Mouse (Mus musculus): ENCODE measurements at regions not wholly inside any gene's neighbourhood (a gene's known extent, or its start where the extent isn't known, plus 50 kb on each side); places are given as distances from the start of the nearest gene placed in this dataset.

- TF ChIP-seq CTCF (IDR thresholded peaks at IDR 0.05; ENCODE audit: extremely low read depth, insufficient read depth, insufficient read length, insufficient replicate concordance) = no peak
- TF ChIP-seq POLR2A (IDR thresholded peaks at IDR 0.05; ENCODE audit: low read depth, low read length) = no peak
Measured at GRCm38 (mm10) chr5:128542049-128542448, 58.6 kb upstream of the Fzd10 start.

Measured in spleen, adult 2 months (tissue).